Mouse (Mus musculus) ES-E14 (cell line): ENCODE measurements at regions not wholly inside any gene's neighbourhood (a gene's known extent, or its start where the extent isn't known, plus 50 kb on each side); places are given as distances from the start of the nearest gene placed in this dataset.

Source experiments
- DNase-seq: peaks from one replicate; pipeline ENCODE4 v3.0.0-alpha.2; 2013; ENCODE audit warnings: low read depth, low spot score
- H3K27ac ChIP-seq: 2 replicates; pipeline ENCODE4 v1.5.1; 2012; ENCODE audit warnings: low read depth, mild to moderate bottlenecking, low read length, moderate library complexity, mixed read lengths; ENCODE audit not compliant: poor library complexity, insufficient read depth, severe bottlenecking
- H3K36me3 ChIP-seq: 2 replicates; pipeline ENCODE4 v1.6.1; 2012; ENCODE audit warnings: mild to moderate bottlenecking, low read length, moderate library complexity, mixed read lengths; ENCODE audit not compliant: control insufficient read depth, poor library complexity, insufficient read depth, severe bottlenecking
- H3K4me1 ChIP-seq, 2 experiments: fragments of 150-350 bp in 1 of 2; sonication (generic) in 1 of 2; 2 replicates each; pipeline ENCODE4 v1.6.1; 2012; ENCODE audit warnings: low read length in 2 of 2, mild to moderate bottlenecking in 1 of 2, mixed read lengths in 1 of 2; ENCODE audit not compliant: control insufficient read depth in 2 of 2, insufficient read depth in 2 of 2, poor library complexity in 1 of 2
- H3K4me3 ChIP-seq, 2 experiments: fragments of 150-350 bp in 1 of 2; sonication (generic) in 1 of 2; 2 replicates each; pipeline ENCODE4 v1.5.1; 2012; ENCODE audit warnings: low read length in 2 of 2, low read depth in 1 of 2, mild to moderate bottlenecking in 1 of 2, mixed read lengths in 1 of 2; ENCODE audit not compliant: insufficient read depth in 1 of 2, poor library complexity in 1 of 2, severe bottlenecking in 1 of 2
- H3K9ac ChIP-seq: 2 replicates; pipeline ENCODE4 v1.6.1; 2012; ENCODE audit warnings: low read depth, mild to moderate bottlenecking, low read length, mixed read lengths; ENCODE audit not compliant: poor library complexity, insufficient read depth, severe bottlenecking
- H3K9me3 ChIP-seq: fragments of 150-350 bp; sonication (generic); 2 replicates; pipeline ENCODE4 v1.6.1; 2012; ENCODE audit warnings: low read depth, mild to moderate bottlenecking, low read length; ENCODE audit not compliant: control insufficient read depth, insufficient read depth
- CHD2 ChIP-seq: IDR thresholded peaks from 2 replicates; pipeline ENCODE4 v1.6.1; 2014; ENCODE audit warnings: mild to moderate bottlenecking, low read depth, low read length, inconsistent platforms
- HCFC1 ChIP-seq: IDR thresholded peaks from 2 replicates; pipeline ENCODE4 v1.6.1; 2012; ENCODE audit warnings: low read length, inconsistent platforms, borderline replicate concordance; ENCODE audit not compliant: insufficient read depth
- MAFK ChIP-seq: IDR thresholded peaks from 2 replicates; pipeline ENCODE4 v1.6.1; 2014; ENCODE audit warnings: mild to moderate bottlenecking, low read depth, low read length, inconsistent platforms; ENCODE audit not compliant: insufficient read depth
- ZC3H11A ChIP-seq: IDR thresholded peaks from 2 replicates; pipeline ENCODE4 v1.6.1; 2012; ENCODE audit warnings: low read depth, mild to moderate bottlenecking, inconsistent platforms, low read length, borderline replicate concordance
- ZNF384 ChIP-seq: IDR thresholded peaks from 2 replicates; pipeline ENCODE4 v1.6.1; 2012; ENCODE audit warnings: low read depth, low read length, inconsistent platforms
- in situ Hi-C, 2 experiments: fragments of 600-800 bp; cut with MboI; formaldehyde crosslinking; loops; one replicate each; pipeline ENCODE4 v1.15.1; 2025; ENCODE audit warnings: low sequenced_read_pairs in 2 of 2, inconsistent platforms in 1 of 2; ENCODE audit not compliant: unreplicated experiment in 2 of 2

DNA sequence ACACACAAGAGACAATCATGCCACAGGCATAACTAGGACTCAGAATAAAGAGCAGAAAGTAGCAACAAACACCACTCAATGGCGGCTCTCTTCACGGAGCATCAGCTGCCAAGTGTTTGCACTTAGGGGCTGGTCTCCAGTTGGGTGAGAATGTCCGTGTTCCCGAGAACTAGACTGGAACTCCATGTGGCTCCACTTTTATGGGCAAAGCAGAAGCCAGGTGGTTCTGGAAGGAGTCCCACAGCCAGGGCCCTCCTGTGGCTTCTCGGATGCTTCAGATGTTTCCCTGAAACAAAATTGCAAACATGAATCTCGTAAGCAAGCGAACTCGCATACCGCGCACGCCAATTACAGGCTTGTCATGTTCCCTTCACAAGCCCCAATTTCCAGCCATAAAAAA is 113.7 kb upstream of the Mgmt start:
- Histone ChIP-seq H3K9ac (no peak overlapping the region), H3K4me3 (no peak overlapping the region), H3K36me3 (no peaks in the 10 kb centered on the region), H3K4me1 (no peaks in the 10 kb centered on the region), H3K9me3 (no peaks in the 10 kb centered on the region), H3K27ac (no peak overlapping the region)
- no peak for DNase-seq
- in situ Hi-C loops = no loop called here
- TF ChIP-seq ZNF384 = no peak
- TF ChIP-seq HCFC1 = no peak
- TF ChIP-seq CHD2 = no peak
- TF ChIP-seq MAFK = no peak
- no peak for TF ChIP-seq ZC3H11A

- no peaks in the 10 kb centered on the region for H3K36me3 ChIP-seq
- no peak overlapping the region for H3K4me3 ChIP-seq
- no peak for DNase-seq
- no peaks in the 10 kb centered on the region for H3K9me3 ChIP-seq
- no peak overlapping the region for H3K9ac ChIP-seq
- in situ Hi-C loops = no loop called here
- H3K4me1 ChIP-seq = no peaks in the 10 kb centered on the region
- H3K27ac ChIP-seq = no peak overlapping the region
- TF ChIP-seq MAFK = no peak
- TF ChIP-seq CHD2 = no peak
- no peak for TF ChIP-seq ZC3H11A
- no peak for TF ChIP-seq HCFC1
- no peak for TF ChIP-seq ZNF384
These were observed 103.3 kb upstream of the Mgmt start for GRCm38 (mm10) chr7:136791162-136791561.

DNA sequence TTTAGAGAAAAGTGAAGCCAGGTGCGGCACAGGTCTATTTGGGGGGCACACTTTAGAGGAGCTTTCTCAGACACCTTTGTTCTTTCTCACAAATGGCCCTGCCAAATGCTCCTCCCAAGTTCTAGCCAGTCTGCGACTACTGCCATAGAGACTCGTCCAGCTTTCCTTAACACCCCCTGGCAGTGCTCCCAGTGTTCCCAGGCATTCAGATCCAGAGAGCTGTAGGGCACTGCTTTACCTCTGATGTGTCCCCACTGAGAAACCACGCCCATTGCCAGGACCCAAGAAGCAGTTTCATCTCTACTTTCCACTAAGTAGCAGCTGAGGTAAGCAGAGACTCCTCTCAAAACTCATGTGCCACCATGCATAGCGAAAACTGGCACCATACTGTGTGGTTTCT is 102.3 kb upstream of the Mgmt start:
- no peaks in the 10 kb centered on the region for H3K36me3 ChIP-seq
- in situ Hi-C loops = no loop called here
- no peaks in the 10 kb centered on the region for H3K4me1 ChIP-seq
- no peak overlapping the region for H3K4me3 ChIP-seq
- H3K27ac ChIP-seq = no peak overlapping the region
- no peak overlapping the region for H3K9ac ChIP-seq
- DNase-seq = no peak
- no peak for TF ChIP-seq CHD2
- no peak for TF ChIP-seq ZC3H11A
- TF ChIP-seq HCFC1 = no peak
- no peak for TF ChIP-seq ZNF384
- no peak for TF ChIP-seq MAFK
- no peaks in the 10 kb centered on the region for H3K9me3 ChIP-seq

GRCm38 (mm10) chr7:136796415-136796814 is 98.0 kb upstream of the Mgmt start:
- H3K4me3 ChIP-seq = no peak overlapping the region
- H3K9ac ChIP-seq = no peak overlapping the region
- H3K27ac ChIP-seq = no peak overlapping the region
- H3K9me3 ChIP-seq = no peaks in the 10 kb centered on the region
- no peak for TF ChIP-seq ZC3H11A
- TF ChIP-seq ZNF384 = no peak
- TF ChIP-seq HCFC1 = no peak
- TF ChIP-seq CHD2 = no peak
- TF ChIP-seq MAFK = no peak
- H3K36me3 ChIP-seq = no peaks in the 10 kb centered on the region
- no peak for DNase-seq
- peaks cover 0 to 2% of the 10 kb centered on the region in 2 experiments; a peak in 1 of 4 replicates for H3K4me1 ChIP-seq
- in situ Hi-C loops = no loop called here

- TF ChIP-seq HCFC1 = no peak
- TF ChIP-seq MAFK = no peak
- no peak for TF ChIP-seq ZC3H11A
- no peak for TF ChIP-seq CHD2
- no peak for TF ChIP-seq ZNF384
- Histone ChIP-seq H3K9me3 (no peaks in the 10 kb centered on the region), H3K9ac (no peak overlapping the region), H3K4me3 (no peak overlapping the region), H3K36me3 (no peaks in the 10 kb centered on the region), H3K27ac (no peak overlapping the region), H3K4me1 (peaks cover 0 to 2% of the 10 kb centered on the region in 2 experiments; a peak in 1 of 4 replicates)
- no peak for DNase-seq
- in situ Hi-C loops = no loop called here
These were observed 96.5 kb upstream of the Mgmt start for GRCm38 (mm10) chr7:136797780-136798435.
